Mouse (Mus musculus): ENCODE results near the gene Cypt14. TPM values are rescaled to one million over a fixed set of nuclear protein-coding genes. Genes with fewer than 3 reads are reported as not detected.

Cypt14 gene
- not detected for polyA plus RNA-seq (2017; shearing (Covaris generic))

DNA sequence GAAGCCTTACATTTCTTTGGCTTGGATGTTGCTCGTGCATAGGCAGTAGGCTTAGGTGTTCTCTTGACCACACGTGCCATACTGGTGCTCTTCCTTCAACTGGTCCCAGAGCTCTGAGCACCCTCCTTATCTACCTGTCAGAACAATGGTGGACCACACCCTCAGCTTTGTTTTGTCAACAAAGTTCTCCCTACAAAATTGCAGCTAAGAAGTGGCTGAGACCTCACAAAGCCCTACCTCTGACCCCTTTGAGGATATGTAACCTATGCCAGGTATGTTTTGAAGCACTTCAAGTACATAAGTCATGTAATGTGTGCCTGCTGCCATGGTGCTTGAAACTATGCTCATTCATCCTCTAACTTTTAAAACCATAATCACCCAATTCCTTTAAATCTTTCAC lies at the start of gene Cypt14:
TSS of gene Cypt14 (minus strand) at position 101 of the 400 bp plus-strand sequence.

